Mouse (Mus musculus) spleen, adult 2 months (tissue): ENCODE measurements around the gene Prkn. TPM values are rescaled to one million over a fixed set of nuclear protein-coding genes. Genes with fewer than 3 reads are reported as not detected.

Experiments used
- DNase-seq, 2 experiments: peaks; one replicate each; pipeline versions ENCODE4 v3.0.0 to v3.0.0-alpha.2; 2012 to 2021; ENCODE audit warnings: low spot score in 2 of 2, low read depth in 1 of 2
- H3K27ac ChIP-seq: fragments of 200-500 bp; 2 replicates; pipeline ENCODE4 v1.5.1; 2012; ENCODE audit warnings: low read length, inconsistent platforms; ENCODE audit not compliant: insufficient read depth
- H3K27me3 ChIP-seq: fragments of 200-500 bp; 2 replicates; pipeline ENCODE4 v1.6.1; 2012; ENCODE audit warnings: mild to moderate bottlenecking, moderate library complexity, low read length, inconsistent platforms; ENCODE audit not compliant: control insufficient read depth, insufficient read depth
- H3K36me3 ChIP-seq: fragments of 200-500 bp; 2 replicates; pipeline ENCODE4 v1.6.1; 2012; ENCODE audit warnings: mild to moderate bottlenecking, low read length, inconsistent platforms; ENCODE audit not compliant: control insufficient read depth, insufficient read depth
- H3K4me1 ChIP-seq: fragments of 200-500 bp; 2 replicates; pipeline ENCODE4 v1.6.1; 2011; ENCODE audit warnings: inconsistent platforms; ENCODE audit not compliant: control insufficient read depth, insufficient read depth, insufficient read length
- H3K4me3 ChIP-seq: fragments of 200-500 bp; 2 replicates; pipeline ENCODE4 v1.5.1; 2011; ENCODE audit warnings: mild to moderate bottlenecking, inconsistent platforms; ENCODE audit not compliant: insufficient read depth, insufficient read length; ENCODE audit errors: extremely low read depth
- CTCF ChIP-seq: fragments of 200-500 bp; IDR thresholded peaks from 2 replicates; pipeline ENCODE4 v1.5.1; 2011; ENCODE audit warnings: mild to moderate bottlenecking, inconsistent platforms; ENCODE audit not compliant: insufficient read depth, insufficient read length, insufficient replicate concordance; ENCODE audit errors: extremely low read depth
- POLR2A ChIP-seq: fragments of 200-500 bp; IDR thresholded peaks from 2 replicates; pipeline ENCODE4 v1.6.1; 2011; ENCODE audit warnings: low read depth, low read length, inconsistent platforms
- WGBS: fragments of 180-500 bp; shearing (Covaris S2); methylation state at CpG from one replicate; pipeline ENCODE4 v1.1.7; 2018; 5-methylcytosine and 5-hydroxymethylcytosine counted together
- polyA plus RNA-seq: library from polyadenylated mRNA; depleted of rRNA; stranded (reverse); fragments of >200 nt; gene quantifications from 2 replicates; pipeline ENCODE4 v1.2.3, GENCODE M21; 2012; rRNA removed

The Prkn gene
- polyA plus RNA-seq, 1 experiment: 0.72 TPM

DNA sequence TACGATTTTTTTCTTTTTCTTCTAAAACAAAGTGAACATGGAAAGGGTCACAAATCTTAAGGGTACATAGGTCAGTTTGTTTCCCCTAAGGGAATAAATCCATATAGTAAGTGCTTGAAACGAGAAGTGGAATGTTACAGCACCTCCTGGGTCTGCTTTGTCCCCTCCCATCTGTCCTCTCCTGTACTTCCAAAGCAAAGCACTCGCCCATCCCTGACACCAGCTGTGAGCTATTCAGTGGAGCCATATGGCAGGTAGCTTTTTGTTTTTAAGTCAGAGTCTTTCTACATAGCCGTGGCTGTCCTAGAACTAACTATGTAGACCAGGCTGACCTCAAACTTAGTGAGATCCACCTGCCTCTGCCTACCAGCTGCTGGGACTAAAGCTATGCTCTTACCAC is 1266.1 kb downstream of the Prkn start:
- H3K27ac ChIP-seq: no peak overlapping the region
- TF ChIP-seq POLR2A (no peak), CTCF (no peak)
- no peaks in the 10 kb centered on the region for H3K36me3 ChIP-seq
- H3K27me3 ChIP-seq: no peaks in the 10 kb centered on the region
- 79% methylated on average over 4 of the region's 4 CpGs for WGBS
- DNase-seq: no peak
- no peak overlapping the region for H3K4me3 ChIP-seq
- H3K4me1 ChIP-seq: no peaks in the 10 kb centered on the region

Other genes with a start within 250 kb of the Prkn start
- not detected in 2 replicates for gene Pacrg, start 73 bp upstream of the Prkn start, polyA plus RNA-seq